Mouse (Mus musculus): Measurements from ENCODE around the gene Clic5. TPM values are rescaled to one million over a fixed set of nuclear protein-coding genes. Genes with fewer than 3 reads are reported as not detected.
A peak's percentile ranks its signal among the peaks of the same experiment; 100 is the strongest.

Gene Clic5
- polyA plus RNA-seq, 1 experiment from 2014 or later = 9.8 TPM

GRCm38 (mm10) chr17:44155204-44155603 lies 33.2 kb upstream of the Clic5 start:
- 75% methylated on average over 2 of the region's 2 CpGs for WGBS

GRCm38 (mm10) chr17:44158186-44158585 lies 30.2 kb upstream of the Clic5 start:
- no peaks in the 10 kb centered on the region for H3K36me3 ChIP-seq (ENCODE audit: insufficient read depth, low read length)
- peaks cover 3% of the 10 kb centered on the region; the same call in 1 of the 2 replicates for H3K4me1 ChIP-seq (replicated peaks; ENCODE audit: insufficient read depth, low read length)
- 64% methylated on average over 1 of the region's 1 CpGs for WGBS
- H3K9me3 ChIP-seq (replicated peaks; ENCODE audit: low read length) = no peaks in the 10 kb centered on the region
- no peak overlapping the region for H3K4me2 ChIP-seq (ENCODE audit: low read length)
- TF ChIP-seq CTCF (IDR thresholded peaks at IDR 0.05; ENCODE audit: low read depth) = no peak
- DNase-seq (ENCODE audit: low spot score) (no peak), ATAC-seq (replicated peaks; ENCODE audit: low FRiP score, low read depth) (no peak)
- H3K27ac ChIP-seq = no peak overlapping the region
- H3K9ac ChIP-seq (ENCODE audit: low read depth, low read length) = no peak overlapping the region
- no peaks in the 10 kb centered on the region for H3K27me3 ChIP-seq (ENCODE audit: insufficient read depth, low read length)
- no peak overlapping the region for H3K4me3 ChIP-seq (replicated peaks; ENCODE audit: low read depth, low read length)

More at GRCm38 (mm10) chr17:44155204-44155603, 33.2 kb upstream of the Clic5 start:
- no peak for TF ChIP-seq CTCF (IDR thresholded peaks at IDR 0.05; ENCODE audit: low read depth)
- Histone ChIP-seq H3K36me3 (ENCODE audit: insufficient read depth, low read length) (no peaks in the 10 kb centered on the region), H3K27ac (no peak overlapping the region), H3K4me2 (ENCODE audit: low read length) (no peak overlapping the region), H3K4me1 (replicated peaks; ENCODE audit: insufficient read depth, low read length) (no peaks in the 10 kb centered on the region), H3K4me3 (replicated peaks; ENCODE audit: low read depth, low read length) (no peak overlapping the region), H3K9ac (ENCODE audit: low read depth, low read length) (no peak overlapping the region), H3K27me3 (ENCODE audit: insufficient read depth, low read length) (no peaks in the 10 kb centered on the region), H3K9me3 (replicated peaks; ENCODE audit: low read length) (no peaks in the 10 kb centered on the region)
- ATAC-seq (replicated peaks; ENCODE audit: low FRiP score, low read depth) (no peak), DNase-seq (ENCODE audit: low spot score) (no peak)

DNA sequence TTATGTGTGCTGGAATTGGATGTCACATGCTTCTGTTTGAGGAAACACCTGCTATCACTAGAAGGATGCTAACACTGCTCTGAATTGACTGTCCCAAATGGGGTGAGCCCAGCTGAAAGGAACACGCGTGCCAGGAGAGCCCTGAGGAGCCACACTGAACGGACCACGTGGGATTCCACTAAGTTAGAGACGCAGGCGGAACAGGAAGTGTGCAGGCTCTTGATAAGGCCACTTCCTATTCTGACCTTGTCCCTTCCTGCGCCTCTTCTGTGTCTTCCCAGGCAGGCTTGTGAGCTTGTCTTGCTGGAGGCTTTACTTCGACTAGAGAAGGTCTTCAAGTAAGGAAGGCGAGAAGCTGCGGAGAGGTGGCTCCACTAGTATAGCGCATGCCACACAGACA lies 27.9 kb upstream of the Clic5 start:
- DNase-seq (ENCODE audit: low spot score) = no peak
- ATAC-seq (replicated peaks; ENCODE audit: low FRiP score, low read depth) = no peak
- H3K36me3 ChIP-seq (ENCODE audit: insufficient read depth, low read length) = no peaks in the 10 kb centered on the region
- TF ChIP-seq CTCF (IDR thresholded peaks at IDR 0.05; ENCODE audit: low read depth) = no peak
- no peak overlapping the region for H3K4me3 ChIP-seq (replicated peaks; ENCODE audit: low read depth, low read length)
- H3K27me3 ChIP-seq (ENCODE audit: insufficient read depth, low read length) = no peaks in the 10 kb centered on the region
- no peak overlapping the region for H3K27ac ChIP-seq
- H3K9ac ChIP-seq (ENCODE audit: low read depth, low read length) = no peak overlapping the region
- H3K9me3 ChIP-seq (replicated peaks; ENCODE audit: low read length) = no peaks in the 10 kb centered on the region
- H3K4me1 ChIP-seq (replicated peaks; ENCODE audit: insufficient read depth, low read length) = peaks cover 3% of the 10 kb centered on the region; the same call in 1 of the 2 replicates
- WGBS = 82% methylated on average over 11 of the region's 11 CpGs
- no peak overlapping the region for H3K4me2 ChIP-seq (ENCODE audit: low read length)

DNA sequence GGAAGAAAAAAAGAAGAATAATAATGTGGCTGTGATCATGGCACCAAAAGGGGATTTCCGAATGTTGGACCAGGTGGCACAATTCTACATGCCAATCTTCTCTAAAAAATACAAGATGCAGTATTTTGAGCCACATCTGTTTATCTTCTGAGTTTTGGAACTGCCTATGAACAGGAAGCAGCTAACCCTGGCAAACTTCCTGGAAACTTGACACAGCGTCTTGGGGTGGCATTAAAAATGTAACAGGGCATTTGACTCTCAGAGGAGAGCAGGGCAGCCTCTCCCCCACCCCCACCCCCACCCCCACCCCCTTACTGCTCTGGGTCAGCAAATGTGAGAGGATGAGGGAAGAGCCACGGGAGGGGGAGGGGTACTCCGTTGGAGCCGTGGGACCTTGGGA lies 25.9 kb upstream of the Clic5 start:
- 27% methylated on average over 5 of the region's 5 CpGs for WGBS
- no peak overlapping the region for H3K4me2 ChIP-seq (ENCODE audit: low read length)
- ATAC-seq (replicated peaks; ENCODE audit: low FRiP score, low read depth) = no peak
- no peak overlapping the region for H3K27ac ChIP-seq
- DNase-seq (ENCODE audit: low spot score) = no peak
- no peak overlapping the region for H3K4me3 ChIP-seq (replicated peaks; ENCODE audit: low read depth, low read length)
- H3K9me3 ChIP-seq (replicated peaks; ENCODE audit: low read length) = no peaks in the 10 kb centered on the region
- peaks cover 3% of the 10 kb centered on the region; the same call in 1 of the 2 replicates for H3K4me1 ChIP-seq (replicated peaks; ENCODE audit: insufficient read depth, low read length)
- H3K36me3 ChIP-seq (ENCODE audit: insufficient read depth, low read length) = no peaks in the 10 kb centered on the region
- no peaks in the 10 kb centered on the region for H3K27me3 ChIP-seq (ENCODE audit: insufficient read depth, low read length)
- no peak for TF ChIP-seq CTCF (IDR thresholded peaks at IDR 0.05; ENCODE audit: low read depth)
- no peak overlapping the region for H3K9ac ChIP-seq (ENCODE audit: low read depth, low read length)

DNA sequence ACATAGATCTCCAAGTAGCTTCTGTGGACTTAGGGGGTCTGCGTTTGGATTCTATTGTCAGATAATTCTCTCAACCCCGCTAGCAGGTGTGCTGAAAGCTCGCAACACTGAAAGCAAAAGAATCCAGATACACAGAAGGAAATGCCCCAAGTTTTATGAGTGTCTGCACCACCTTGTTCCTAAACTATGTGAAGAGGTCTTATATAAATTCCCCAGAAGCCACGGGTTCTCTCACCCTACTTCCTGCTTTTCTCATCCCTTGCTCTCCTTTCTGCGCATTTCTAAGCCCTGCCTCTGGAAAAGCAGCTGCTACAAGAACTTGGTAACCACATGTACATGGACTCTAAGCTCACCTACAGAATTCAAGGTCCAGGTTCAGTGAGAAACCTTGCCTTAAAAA lies 25.4 kb upstream of the Clic5 start:
- H3K27me3 ChIP-seq (ENCODE audit: insufficient read depth, low read length) = no peaks in the 10 kb centered on the region
- H3K4me3 ChIP-seq (replicated peaks; ENCODE audit: low read depth, low read length) = no peak overlapping the region
- no peaks in the 10 kb centered on the region for H3K9me3 ChIP-seq (replicated peaks; ENCODE audit: low read length)
- ATAC-seq (replicated peaks; ENCODE audit: low FRiP score, low read depth) (no peak), DNase-seq (ENCODE audit: low spot score) (no peak)
- no peaks in the 10 kb centered on the region for H3K36me3 ChIP-seq (ENCODE audit: insufficient read depth, low read length)
- no peak overlapping the region for H3K27ac ChIP-seq
- TF ChIP-seq CTCF (IDR thresholded peaks at IDR 0.05; ENCODE audit: low read depth) = no peak
- no peak overlapping the region for H3K9ac ChIP-seq (ENCODE audit: low read depth, low read length)
- H3K4me1 ChIP-seq (replicated peaks; ENCODE audit: insufficient read depth, low read length) = peaks cover 3% of the 10 kb centered on the region; the same call in 1 of the 2 replicates
- 71% methylated on average over 5 of the region's 5 CpGs for WGBS
- no peak overlapping the region for H3K4me2 ChIP-seq (ENCODE audit: low read length)

GRCm38 (mm10) chr17:44165730-44166347 lies 22.5 kb upstream of the Clic5 start:
- Histone ChIP-seq H3K9ac (ENCODE audit: low read depth, low read length) (no peak overlapping the region), H3K9me3 (replicated peaks; ENCODE audit: low read length) (no peaks in the 10 kb centered on the region), H3K36me3 (ENCODE audit: insufficient read depth, low read length) (no peaks in the 10 kb centered on the region), H3K27ac (no peak overlapping the region), H3K4me2 (ENCODE audit: low read length) (no peak overlapping the region), H3K27me3 (ENCODE audit: insufficient read depth, low read length) (no peaks in the 10 kb centered on the region), H3K4me1 (replicated peaks; ENCODE audit: insufficient read depth, low read length) (peaks cover 3% of the 10 kb centered on the region; the same call in 1 of the 2 replicates), H3K4me3 (replicated peaks; ENCODE audit: low read depth, low read length) (no peak overlapping the region)
- ATAC-seq (replicated peaks; ENCODE audit: low FRiP score, low read depth) (0 out of 2 replicates have a peak, but pooled peaks have one; percentile 36), DNase-seq (ENCODE audit: low spot score) (peak; percentile 36)
- WGBS = 59% methylated on average over 11 of the region's 11 CpGs
- TF ChIP-seq CTCF (IDR thresholded peaks at IDR 0.05; ENCODE audit: low read depth) = peak; percentile 56

DNA sequence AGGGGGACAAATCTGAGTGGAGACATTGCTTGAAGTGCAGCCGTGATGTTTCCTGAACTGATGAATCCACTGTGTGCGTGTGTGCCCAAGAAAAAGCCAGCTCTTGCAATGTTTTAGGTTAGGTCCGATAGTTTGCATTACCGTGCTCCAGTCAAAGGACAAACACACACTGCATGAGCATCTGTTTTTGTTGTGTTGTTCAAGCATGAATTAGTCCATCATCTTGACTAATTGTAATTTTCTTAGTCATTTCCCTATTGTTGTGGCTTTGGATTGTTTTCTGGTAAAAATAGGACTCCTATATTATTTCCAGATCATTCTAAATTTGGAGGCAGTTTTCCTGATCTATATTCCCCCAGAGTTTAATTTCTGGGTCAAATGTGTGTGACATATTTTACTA lies 18.7 kb upstream of the Clic5 start:
- DNase-seq (ENCODE audit: low spot score) (no peak), ATAC-seq (replicated peaks; ENCODE audit: low FRiP score, low read depth) (no peak)
- Histone ChIP-seq H3K27me3 (ENCODE audit: insufficient read depth, low read length) (no peaks in the 10 kb centered on the region), H3K27ac (no peak overlapping the region), H3K4me2 (ENCODE audit: low read length) (no peak overlapping the region), H3K4me1 (replicated peaks; ENCODE audit: insufficient read depth, low read length) (no peaks in the 10 kb centered on the region), H3K36me3 (ENCODE audit: insufficient read depth, low read length) (no peaks in the 10 kb centered on the region), H3K9ac (ENCODE audit: low read depth, low read length) (no peak overlapping the region), H3K4me3 (replicated peaks; ENCODE audit: low read depth, low read length) (no peak overlapping the region), H3K9me3 (replicated peaks; ENCODE audit: low read length) (no peaks in the 10 kb centered on the region)
- no peak for TF ChIP-seq CTCF (IDR thresholded peaks at IDR 0.05; ENCODE audit: low read depth)
- 87% methylated on average over 4 of the region's 4 CpGs for WGBS

All from kidney, postnatal 0 days (tissue).